Mouse (Mus musculus) CD8-positive naive resting alpha-beta T cell, adult 2 months (primary cell): Measurements from ENCODE around the gene Bag2.
"Not testable (repeated sequence)": the region's sequence is repeated elsewhere in the genome, so short reads cannot be mapped to it uniquely, and the experiment has no call there.

Experiments used
- DNase-seq, 2 experiments: peaks; one replicate each; pipeline ENCODE4 v3.0.0; 2022; ENCODE audit warnings: low read depth in 2 of 2, low spot score in 2 of 2

The Bag2 gene

DNA sequence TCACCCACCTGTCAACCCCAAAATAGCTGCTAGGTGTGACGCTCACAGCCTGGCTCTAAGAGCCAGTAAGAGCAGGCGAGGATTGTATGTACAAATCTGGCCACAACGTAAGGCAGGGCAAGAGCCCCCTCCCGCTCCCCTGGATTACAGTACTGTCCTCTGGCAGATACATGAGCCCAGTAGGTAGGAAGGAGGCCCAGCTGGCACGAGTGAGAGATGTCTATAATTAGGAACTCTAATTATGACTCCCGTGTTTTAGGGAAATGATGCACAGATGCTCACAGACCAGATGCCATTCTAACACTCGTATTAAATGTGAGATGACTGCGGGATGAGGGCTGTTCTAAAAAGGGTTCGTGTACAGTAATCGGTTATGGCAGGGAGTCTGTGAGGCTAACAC lies 6.3 kb downstream of the Bag2 start:
- DNase-seq = no peak

DNA sequence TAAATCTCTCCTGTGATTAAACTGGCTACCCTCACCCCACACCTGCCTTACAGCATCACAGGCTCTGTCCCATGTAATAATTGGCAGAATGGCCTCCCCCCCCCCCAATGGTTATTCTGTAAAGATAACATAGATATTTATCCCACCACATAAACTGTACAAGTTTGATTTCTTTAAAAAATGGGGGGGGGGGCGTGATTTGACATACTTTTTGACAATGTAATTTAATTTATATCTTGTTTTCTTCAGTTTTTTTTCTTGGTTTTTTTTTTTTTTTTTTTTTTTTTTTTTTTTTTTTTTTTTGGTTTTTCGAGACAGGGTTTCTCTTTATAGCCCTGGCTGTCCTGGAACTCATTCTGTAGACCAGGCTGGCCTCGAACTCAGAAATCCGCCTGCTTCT lies 7.9 kb downstream of the Bag2 start:
- not testable (repeated sequence) for DNase-seq

DNA sequence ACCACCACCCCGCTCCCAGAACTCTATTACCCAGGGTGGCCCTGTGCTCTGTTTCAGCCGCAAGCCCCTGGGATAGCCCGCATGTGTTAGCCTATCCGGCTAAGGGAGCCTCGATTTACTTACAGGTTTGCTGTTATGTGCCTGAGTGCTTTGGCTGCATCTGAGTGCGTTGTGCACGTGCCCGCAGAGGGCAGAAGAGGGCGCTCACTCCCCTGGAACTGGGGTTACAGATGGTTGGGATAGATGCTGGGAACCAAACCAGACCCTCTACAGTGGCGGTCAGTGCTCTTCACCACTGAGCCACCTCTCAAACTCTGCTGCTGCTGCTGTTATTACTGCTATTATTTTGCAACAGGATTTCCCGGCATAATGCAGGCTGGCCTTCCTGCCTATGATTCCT lies 8.5 kb downstream of the Bag2 start:
- DNase-seq = no peak

DNA sequence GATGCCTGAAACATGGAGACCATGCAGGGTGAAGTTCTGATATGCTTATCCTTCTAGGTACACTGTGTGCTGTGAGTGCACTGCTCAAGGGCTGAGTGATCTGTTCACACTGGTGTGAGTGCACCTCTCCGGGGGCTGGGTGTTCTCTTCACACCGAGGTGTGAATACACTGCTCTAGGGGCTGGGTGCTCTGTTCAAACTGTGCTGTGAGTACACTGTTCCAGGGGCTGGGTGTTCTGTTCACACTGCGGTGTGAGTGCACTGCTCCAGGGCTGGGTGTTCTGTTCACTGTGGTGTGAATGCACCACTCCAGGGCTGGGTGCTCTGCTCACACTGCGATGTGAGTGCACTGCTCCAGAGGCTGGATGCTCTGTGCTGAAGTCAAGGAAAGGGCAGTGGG lies 11.7 kb downstream of the Bag2 start:
- DNase-seq = no peak

DNA sequence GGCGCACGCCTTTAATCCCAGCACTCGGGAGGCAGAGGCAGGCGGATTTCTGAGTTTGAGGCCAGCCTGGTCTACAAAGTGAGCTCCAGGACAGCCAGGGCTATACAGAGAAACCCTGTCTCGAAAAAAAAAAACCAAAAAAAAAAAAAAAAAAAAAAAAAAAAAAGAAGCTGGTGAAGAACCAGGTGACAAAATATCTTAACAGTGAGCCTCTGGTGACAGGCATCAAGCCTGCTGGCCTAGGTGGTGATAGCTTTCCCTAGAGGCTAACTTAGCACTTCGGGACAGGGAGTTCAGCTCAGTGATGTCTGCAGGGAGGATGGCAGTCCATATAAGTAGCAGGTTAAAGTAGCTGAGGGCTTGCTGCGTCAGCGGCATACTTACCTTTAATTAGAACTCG lies 12.8 kb downstream of the Bag2 start:
- not testable (repeated sequence) for DNase-seq

DNA sequence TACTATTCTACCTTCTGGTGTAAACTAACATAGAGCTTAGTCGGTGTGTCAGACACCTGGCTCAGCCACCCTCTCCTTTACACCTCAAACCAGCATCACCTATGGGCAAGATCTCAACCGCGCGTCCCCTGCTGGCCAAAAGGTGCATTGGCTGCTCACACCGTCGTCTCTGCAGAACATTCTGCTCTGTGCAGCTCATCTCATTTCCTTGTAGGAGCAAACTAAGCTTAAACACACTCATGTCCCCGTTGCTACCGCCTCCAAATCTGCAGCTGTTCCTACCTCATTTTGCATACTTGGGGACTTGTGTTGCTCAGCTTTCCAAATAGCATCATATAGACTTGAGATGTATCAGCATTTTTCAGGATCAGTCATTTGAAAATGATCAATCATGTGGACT lies 14.7 kb downstream of the Bag2 start:
- DNase-seq = peak in 1 of 2 experiments; percentile 14

DNA sequence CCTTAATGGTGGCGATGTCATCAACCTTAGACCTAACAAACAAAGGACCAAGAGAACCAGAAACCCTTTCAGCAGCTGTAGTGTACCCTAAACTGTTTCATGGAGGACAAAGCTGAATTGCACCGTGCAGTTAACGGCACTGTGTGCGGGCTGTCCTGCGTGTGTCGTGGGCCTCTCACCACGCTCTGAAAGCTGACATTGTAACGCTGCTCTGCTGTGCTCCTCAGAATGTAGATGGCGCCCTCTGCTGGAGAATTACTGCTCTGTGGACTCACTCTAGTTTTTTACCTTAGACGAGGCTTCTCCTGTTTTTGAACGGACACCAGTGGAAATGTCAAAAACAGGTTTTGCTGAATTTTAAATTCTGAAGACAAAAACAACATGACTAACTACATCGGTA lies 18.3 kb downstream of the Bag2 start:
- peak; percentile 67 to 76 for DNase-seq

DNA sequence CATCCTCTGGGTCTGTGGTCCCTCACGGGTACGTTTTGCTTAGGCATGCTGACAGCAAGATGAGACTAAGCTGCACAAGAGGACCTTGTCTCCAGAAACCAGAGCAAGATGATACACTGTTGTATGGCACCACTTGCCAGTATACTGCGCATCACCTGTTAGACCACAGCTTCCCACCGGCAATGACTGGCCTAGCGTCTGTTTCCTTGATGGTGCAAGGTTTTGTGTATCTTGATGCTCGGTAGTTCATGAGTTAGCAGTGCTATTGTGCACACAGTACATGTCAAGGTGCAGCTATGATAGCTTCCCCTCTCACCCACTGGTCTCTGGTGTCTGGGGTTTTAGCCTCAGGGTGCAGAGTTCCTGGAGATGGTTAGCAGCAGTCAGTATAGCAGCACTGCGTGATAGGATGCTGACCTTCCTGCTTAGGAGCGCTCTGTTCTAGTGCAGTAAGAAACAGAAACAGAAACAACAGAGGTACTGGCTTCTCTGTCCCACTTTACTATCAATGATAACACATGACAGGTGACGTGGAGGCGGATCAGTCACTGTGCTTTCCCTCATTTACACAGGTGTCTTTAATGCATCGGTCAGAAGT lies 18.8 kb downstream of the Bag2 start:
- DNase-seq = no peak

DNA sequence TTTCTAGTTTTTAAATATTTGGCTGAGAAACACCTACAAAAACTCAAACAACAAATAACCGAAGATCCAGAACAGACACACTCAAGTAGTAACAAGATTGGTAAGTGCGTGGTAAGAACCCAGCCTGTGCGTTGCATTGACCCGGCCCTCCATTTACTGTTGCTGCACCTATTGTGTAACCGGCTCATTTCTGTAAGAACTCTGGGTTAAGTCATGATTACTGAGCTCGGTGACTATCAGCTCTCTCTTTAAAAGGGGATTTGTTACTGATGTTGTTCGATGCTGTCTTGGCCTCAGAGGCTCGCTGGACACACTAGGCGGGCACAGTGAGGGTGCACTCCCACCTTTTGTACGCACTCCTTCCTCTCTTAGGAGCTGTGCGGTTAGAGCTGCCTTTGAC lies 19.3 kb downstream of the Bag2 start:
- DNase-seq = no peak

DNA sequence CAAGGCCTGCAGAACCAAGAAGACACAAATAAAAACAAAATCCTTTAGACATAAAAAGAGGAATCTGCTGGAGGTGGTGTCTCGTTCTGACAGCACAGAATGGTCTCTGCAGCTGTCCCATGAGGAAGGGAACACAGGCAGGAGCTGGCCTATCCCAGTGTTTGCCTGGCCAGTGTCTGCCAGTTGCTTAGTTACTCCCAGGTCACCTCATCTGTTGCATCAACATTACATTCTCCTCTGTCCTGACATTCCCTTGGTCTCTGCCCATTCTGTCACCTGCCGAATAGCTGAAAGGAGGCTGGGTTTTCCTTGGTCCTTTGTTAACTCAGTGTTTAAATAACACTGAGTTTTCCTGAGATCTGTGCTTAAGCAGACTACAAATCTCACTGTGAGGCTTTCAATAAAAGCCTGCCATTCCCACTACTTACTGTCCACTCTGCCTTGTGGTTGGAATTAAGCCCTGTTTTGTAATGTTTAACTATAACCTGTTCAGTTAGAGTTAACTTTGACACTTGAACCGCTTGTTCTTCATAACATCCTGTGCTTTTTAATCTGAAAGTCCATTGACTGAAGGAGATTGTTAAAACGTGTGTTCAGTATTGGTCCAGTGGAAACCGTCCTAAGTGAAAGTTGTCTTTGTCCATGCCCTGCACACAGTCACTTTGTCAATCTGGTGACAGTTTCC lies 23.5 kb downstream of the Bag2 start:
- no peak for DNase-seq

DNA sequence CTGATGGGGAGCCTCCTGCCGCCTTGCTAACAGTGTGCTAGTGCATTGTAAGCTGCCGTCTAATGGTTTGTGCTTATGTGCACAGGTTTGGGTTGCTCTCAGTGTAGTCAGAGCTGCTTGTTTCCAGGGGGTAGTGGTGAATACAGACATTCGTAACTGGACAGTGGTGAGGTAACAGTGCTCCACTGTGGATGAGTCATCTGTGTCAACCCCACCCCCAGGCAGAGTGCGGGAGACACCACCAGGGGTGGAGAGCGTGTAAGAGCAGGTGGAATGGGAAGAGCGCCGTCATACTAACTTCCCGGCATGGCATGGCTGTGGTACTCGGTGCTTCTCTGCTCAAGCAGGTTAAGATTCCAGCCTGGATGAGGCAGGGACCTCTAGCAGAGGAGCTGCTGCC lies 24.6 kb downstream of the Bag2 start:
- no peak for DNase-seq

DNA sequence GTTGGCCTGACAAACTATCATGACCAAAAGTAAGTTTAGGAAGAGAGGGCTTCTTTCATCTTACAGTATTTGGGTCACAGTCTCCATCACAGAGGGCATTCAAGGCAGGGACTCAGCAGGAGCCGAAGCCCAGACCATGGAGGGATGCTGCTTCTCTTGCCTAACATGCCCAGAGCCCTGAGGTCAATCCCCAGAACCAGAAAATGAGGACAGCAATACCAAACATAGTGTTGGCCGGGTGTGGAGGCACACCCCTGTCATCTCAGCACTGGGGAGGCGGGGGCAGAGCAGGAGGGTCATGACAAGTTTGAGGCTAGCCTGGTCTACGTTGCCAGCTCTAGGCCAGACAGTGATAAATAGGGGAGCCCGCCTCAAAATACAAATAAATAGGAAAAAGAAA lies 32.5 kb downstream of the Bag2 start:
- no peak for DNase-seq

DNA sequence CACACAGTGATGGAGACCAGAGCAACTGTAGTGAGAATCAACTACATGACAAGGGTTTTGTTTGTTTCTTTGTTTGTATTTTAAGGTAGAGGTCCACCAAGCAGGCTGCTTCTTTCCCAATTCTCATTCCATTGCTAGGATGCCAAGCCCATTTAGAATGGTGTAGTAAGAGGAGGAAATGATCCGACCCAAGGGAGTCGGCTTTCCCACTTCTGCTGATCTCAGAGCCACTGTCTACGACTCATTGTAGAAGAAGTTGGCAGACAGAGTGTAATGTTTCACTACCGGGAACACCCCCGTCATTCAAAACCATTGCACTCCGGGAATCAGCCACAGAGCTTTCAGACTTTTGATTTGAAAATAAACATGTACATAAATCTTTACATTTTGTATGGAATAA lies 33.1 kb downstream of the Bag2 start:
- no peak for DNase-seq

DNA sequence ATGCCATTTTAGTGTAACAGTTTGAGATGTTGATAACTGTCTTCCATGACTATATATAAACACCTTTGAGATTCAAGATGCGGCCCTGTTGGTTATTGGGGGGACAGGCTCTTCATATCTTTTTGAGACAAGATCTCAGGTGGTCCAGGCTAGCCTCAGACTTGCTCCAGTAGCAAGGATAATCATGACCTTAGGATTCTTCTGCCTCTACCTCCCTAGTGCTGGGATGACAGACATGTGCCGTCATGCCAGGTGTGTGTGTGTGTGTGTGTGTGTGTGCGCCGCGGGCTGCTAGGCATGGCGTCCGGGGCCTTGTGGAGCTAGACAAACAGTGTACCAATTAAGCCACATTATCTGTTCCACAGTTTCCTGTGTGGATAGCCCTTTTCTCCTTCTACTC lies 36.6 kb downstream of the Bag2 start:
- DNase-seq = no peak

DNA sequence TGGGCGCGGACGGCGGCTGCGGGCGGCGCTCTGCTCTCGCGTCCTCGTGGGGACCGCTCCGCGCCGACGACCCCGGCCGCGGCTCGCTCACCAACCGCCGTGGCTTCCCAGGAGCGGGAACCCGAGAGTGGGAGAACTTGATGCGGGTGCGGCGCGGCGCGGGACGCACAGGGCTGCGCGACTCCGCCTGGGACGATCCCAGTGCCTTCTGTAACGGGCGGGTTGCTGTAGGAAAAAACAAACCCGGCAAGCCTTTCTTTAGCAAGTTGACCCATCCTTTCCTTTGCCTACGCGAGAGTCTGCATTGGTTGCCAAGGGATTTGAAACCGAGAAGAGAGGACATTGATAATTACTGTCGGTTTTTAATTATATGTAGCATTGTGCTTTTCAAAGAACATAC lies 37.4 kb downstream of the Bag2 start:
- DNase-seq = no peak

DNA sequence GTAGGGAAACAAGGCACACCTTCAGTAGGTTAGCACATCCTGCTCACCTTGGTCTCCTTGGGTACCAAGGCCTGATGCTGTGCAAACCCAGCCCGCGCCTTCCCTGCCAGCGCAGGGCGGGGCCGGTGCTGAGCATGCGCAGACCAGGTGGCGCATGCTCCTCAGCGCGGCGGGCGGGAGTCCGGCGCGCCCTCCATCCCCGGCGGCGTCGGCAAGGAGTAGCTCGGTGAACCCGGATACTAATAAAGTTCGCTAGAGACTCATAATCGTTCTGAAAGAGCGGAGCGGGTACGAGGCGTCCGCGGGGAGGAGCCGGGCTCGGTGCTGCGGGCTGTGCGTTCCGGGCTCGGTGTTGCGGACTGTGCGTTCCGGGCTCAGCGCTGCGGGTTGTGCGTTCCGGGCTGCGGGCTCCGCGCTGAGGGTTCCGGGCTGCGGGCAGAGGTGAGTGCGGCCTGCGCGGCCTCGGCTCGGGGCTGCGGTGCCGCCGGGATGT lies 37.8 kb downstream of the Bag2 start, which contains the start of gene Rab23:
TSS of gene Rab23 (plus strand) at position 155 of the 493 bp plus-strand sequence.
- peak; percentile 59 to 60 for DNase-seq

DNA sequence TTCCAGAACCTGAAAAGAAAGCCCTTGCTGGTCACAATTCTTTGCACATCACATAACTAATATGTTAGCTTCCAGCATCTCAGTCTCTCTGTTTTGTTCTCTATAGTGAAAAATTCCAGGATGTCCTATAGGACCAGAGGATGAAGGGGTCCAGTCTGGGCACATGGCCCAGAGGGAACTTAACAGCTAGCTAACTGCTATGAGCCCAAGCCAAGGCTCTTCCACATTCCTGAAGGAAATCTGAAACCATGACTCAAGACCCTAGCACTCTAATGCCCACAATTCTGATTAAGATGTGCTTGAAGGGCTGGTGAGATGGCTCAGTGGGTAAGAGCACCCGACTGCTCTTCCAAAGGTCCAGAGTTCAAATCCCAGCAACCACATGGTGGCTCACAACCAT lies 40.0 kb downstream of the Bag2 start:
- no peak for DNase-seq

DNA sequence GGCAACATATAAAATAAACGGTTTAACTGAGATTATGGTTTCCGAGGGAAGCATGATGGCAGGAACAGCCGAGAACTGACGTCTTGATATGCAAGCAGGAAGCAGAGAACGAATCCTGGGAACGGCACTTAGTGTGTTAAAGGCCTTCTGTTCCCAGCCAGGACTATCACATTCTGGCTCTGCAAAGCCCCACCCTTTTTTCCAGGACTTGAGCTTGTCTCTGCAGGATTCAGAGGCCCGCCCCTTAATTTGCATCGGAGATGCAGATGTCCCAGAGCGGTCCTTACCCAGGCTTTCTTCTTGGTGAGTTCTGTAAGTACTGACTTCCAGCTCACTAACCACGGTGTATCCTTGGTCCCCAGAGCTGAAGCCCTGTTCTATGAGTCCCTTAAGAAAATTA lies 42.8 kb downstream of the Bag2 start:
- DNase-seq = no peak

DNA sequence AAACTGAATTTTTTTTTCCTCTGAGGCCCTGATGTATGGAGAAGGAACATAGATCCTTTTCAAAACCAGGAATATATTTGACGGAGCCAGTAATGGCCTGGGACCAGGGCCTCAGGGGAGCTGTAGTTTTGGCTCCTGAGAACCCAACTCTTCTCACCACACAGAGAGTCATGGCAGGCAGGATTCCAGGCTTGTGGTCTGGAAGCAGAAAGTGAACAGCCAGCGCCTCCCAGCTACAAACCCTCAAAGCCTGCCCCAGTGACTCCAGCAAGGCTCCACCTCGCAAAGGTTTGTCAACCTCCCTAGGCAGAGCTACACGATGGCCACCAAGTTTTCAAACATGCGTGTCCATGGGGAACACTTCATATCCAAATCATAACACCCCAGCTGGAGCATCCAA lies 45.6 kb downstream of the Bag2 start:
- no peak for DNase-seq

DNA sequence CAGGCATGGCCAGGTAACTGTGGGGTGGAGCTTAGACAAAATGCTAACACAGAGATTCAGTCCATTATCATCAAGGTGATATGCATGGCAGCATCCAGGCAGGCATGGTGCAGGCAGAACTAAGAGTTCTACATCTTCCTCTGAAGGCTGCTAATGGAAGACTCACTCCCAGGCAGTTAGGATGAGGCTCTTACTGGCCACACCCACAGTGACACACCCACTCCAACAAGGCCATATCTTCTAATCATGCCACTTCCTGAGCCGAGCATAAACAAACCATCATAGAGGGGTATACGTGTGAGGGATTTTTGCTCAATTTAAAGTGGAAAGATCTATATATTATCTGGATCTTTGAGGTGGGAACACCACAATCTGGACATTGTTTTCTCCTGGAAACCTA lies 48.0 kb downstream of the Bag2 start:
- DNase-seq = no peak

DNA sequence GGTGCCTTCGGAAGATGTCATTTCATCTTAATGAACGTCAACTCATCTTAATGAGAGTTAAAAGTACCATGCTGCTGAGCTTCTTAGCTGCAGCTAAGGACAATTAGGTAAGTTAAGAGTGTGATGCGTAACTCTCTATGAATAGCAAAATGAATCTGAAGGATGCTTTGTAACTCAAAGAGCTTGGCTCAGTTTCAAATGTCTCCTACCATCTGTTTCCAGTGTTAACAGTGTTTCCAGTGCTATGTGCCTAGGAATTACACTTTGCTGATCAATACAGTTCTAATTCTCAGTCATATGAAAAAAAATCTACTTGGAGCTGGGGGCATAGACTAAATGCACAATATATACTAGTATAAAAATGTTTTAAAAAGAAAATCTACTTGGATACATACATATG lies 56.4 kb downstream of the Bag2 start:
- no peak for DNase-seq

DNA sequence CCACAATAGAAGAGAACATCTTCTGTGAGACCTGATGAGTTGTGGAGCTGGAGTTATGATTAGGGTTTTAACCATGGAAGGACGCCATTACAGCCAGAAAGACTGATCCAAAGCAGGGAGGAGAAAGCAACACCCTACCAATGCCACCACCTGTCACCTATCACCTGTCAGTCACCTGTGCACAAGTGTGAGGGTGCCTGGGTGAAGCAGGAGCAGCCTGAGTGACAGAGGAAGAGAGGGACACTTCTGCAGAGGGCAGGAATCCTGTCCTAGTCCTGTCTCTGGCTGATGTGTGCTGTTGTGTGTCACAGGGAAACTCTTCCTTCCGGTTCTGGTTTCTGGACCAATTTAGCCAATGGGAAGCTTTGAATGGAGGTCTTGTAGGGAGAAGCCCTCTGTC lies 61.6 kb downstream of the Bag2 start:
- DNase-seq = no peak
